Mouse (Mus musculus): Measurements from ENCODE around the gene Creg2. TPM values are rescaled to one million over a fixed set of nuclear protein-coding genes. Genes with fewer than 3 reads are reported as not detected.

Gene Creg2
- not detected for polyA plus RNA-seq (2014; fragmentation: Illumina TruSeq; extraction: RNeasy Lipid Tissue Mini Kit (QIAGEN cat#74804); ENCODE audit: low read depth, low replicate concordance)

GRCm38 (mm10) chr1:39651241-39651548 is at the start of gene Creg2:
Gene Creg2, minus strand, starts transcription at chr1:39651474.

GRCm38 (mm10) chr1:39577253-39577705 is 74.0 kb downstream of the Creg2 start, which contains the start of gene Rnf149:
Gene Rnf149, minus strand, starts transcription at chr1:39577405.

Other genes with a start within 250 kb of the Creg2 start
- 5.6 TPM for gene Tbc1d8, start 172.7 kb downstream of the Creg2 start, polyA plus RNA-seq (2014; fragmentation: Illumina TruSeq; extraction: RNeasy Lipid Tissue Mini Kit (QIAGEN cat#74804); ENCODE audit: low read depth, low replicate concordance)
- 15.6 TPM for gene Cnot11, start 116.5 kb downstream of the Creg2 start, polyA plus RNA-seq (2014; fragmentation: Illumina TruSeq; extraction: RNeasy Lipid Tissue Mini Kit (QIAGEN cat#74804); ENCODE audit: low read depth, low replicate concordance)
- gene Rnf149, start 74.1 kb downstream of the Creg2 start, polyA plus RNA-seq (2014; fragmentation: Illumina TruSeq; extraction: RNeasy Lipid Tissue Mini Kit (QIAGEN cat#74804); ENCODE audit: low read depth, low replicate concordance): 9.3 TPM
- gene Rfx8, start 69.5 kb upstream of the Creg2 start, polyA plus RNA-seq (2014; fragmentation: Illumina TruSeq; extraction: RNeasy Lipid Tissue Mini Kit (QIAGEN cat#74804); ENCODE audit: low read depth, low replicate concordance): not detected
- 24.0 TPM for gene Gm3646, start 153.9 kb upstream of the Creg2 start, polyA plus RNA-seq (2014; fragmentation: Illumina TruSeq; extraction: RNeasy Lipid Tissue Mini Kit (QIAGEN cat#74804); ENCODE audit: low read depth, low replicate concordance)
- 83.0 TPM for gene Map4k4, start 249.4 kb upstream of the Creg2 start, polyA plus RNA-seq (2014; fragmentation: Illumina TruSeq; extraction: RNeasy Lipid Tissue Mini Kit (QIAGEN cat#74804); ENCODE audit: low read depth, low replicate concordance)